Mouse (Mus musculus) v-Abl transformed pro-B cells (cell line): ENCODE measurements around the gene Hmga1b.

ENCODE experiments used
- in situ Hi-C, 2 experiments: fragments of 400-800 bp; cut with MboI; formaldehyde crosslinking; loops; one replicate each; pipeline ENCODE4 v1.15.1; 2025; ENCODE audit not compliant: unreplicated experiment in 2 of 2

Gene Hmga1b

GRCm38 (mm10) chr11:120805375-120806298, 43.0 kb downstream of the Hmga1b start:
- in situ Hi-C loops = loop anchor here in 1 of 2 experiments (10.0 kb wide), 1 partner anchor 81 kb away; the partner anchor contains the start of genes Dcxr and Rac3

DNA sequence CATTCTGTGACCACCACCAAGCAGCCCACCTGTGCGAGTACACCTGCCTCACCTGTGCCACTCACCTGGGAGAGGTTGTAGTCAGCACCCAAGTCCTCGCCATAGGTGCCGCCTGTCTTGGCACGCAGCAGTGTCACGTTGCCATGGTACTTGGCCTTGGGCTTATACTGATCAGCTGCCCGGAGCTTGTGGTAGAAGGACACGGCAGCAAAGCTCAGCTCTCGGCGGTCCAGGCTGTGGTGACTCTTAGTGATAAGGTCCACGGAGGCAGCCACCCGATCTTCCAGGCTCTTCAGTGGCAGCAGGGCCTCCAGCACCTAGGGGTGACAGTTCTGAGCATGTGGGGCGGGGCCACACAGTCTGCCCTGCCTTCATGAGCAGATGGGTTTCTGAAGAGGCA, 45.4 kb downstream of the Hmga1b start:
- in situ Hi-C loops = loop anchor here in 1 of 2 experiments (10.0 kb wide), 1 partner anchor 83 kb away; the partner anchor contains the start of genes Dcxr and Rac3

- in situ Hi-C loops = no loop called here
Measured at GRCm38 (mm10) chr11:120812068-120812467, 49.5 kb downstream of the Hmga1b start.
